Mouse (Mus musculus) kidney, embryonic 16.5 days (tissue): ENCODE data around the gene Mto1. TPM values are rescaled to one million over a fixed set of nuclear protein-coding genes. Genes with fewer than 3 reads are reported as not detected.
"Not testable (repeated sequence)": the region's sequence is repeated elsewhere in the genome, so short reads cannot be mapped to it uniquely, and the experiment has no call there.

Experiments used
- ATAC-seq: fragments of 200-750 bp; cut with Nextera tagmentation; 2 replicates; pipeline ENCODE4 v1.8.0; 2017; ENCODE audit warnings: moderate TSS enrichment; ENCODE audit not compliant: low FRiP score, low TSS enrichment
- H3K27ac ChIP-seq: fragments of 300-500 bp; sonication (generic); 2 replicates; pipeline ENCODE4 v1.5.1; 2014; ENCODE audit warnings: low read length
- H3K27me3 ChIP-seq: fragments of 300-500 bp; sonication (generic); 2 replicates; pipeline ENCODE4 v1.6.1; 2014; ENCODE audit warnings: low read length, control low read depth, mixed read lengths; ENCODE audit not compliant: insufficient read depth
- H3K36me3 ChIP-seq: fragments of 300-500 bp; sonication (generic); 2 replicates; pipeline ENCODE4 v1.6.1; 2014; ENCODE audit warnings: low read length, control low read depth, mixed read lengths; ENCODE audit not compliant: insufficient read depth
- H3K4me1 ChIP-seq: fragments of 300-500 bp; sonication (generic); 2 replicates; pipeline ENCODE4 v1.6.1; 2014; ENCODE audit warnings: low read length, control low read depth, mixed read lengths; ENCODE audit not compliant: insufficient read depth
- H3K4me2 ChIP-seq: fragments of 300-500 bp; sonication (generic); replicated peaks from 2 replicates; pipeline ENCODE4 v1.6.1; 2014; ENCODE audit warnings: low read depth, low read length
- H3K4me3 ChIP-seq: fragments of 300-500 bp; sonication (generic); 2 replicates; pipeline ENCODE4 v1.5.1; 2014; ENCODE audit warnings: mild to moderate bottlenecking, low read length
- H3K9ac ChIP-seq: fragments of 300-500 bp; sonication (generic); replicated peaks from 2 replicates; pipeline ENCODE4 v1.6.1; 2014; ENCODE audit warnings: low read length
- H3K9me3 ChIP-seq: fragments of 300-500 bp; sonication (generic); 2 replicates; pipeline ENCODE4 v1.6.1; 2016; ENCODE audit warnings: low read length, control low read depth
- WGBS: fragments of 180-500 bp; shearing (Covaris S2); extraction: QIAGEN DNeasy Blood & Tissue Kit; methylation state at CpG from one replicate; pipeline ENCODE4 v1.1.7; 2014; 5-methylcytosine and 5-hydroxymethylcytosine counted together
- polyA plus RNA-seq: library from polyadenylated mRNA; unstranded; fragments of >200 nt; fragmentation: Nextera tagmentation; extraction: Ambion mirVana; gene quantifications from 2 replicates; pipeline ENCODE4 v1.2.1, GENCODE M21; 2015

Gene Mto1
- polyA plus RNA-seq, 1 experiment from 2014 or later, result 27.9 TPM

DNA sequence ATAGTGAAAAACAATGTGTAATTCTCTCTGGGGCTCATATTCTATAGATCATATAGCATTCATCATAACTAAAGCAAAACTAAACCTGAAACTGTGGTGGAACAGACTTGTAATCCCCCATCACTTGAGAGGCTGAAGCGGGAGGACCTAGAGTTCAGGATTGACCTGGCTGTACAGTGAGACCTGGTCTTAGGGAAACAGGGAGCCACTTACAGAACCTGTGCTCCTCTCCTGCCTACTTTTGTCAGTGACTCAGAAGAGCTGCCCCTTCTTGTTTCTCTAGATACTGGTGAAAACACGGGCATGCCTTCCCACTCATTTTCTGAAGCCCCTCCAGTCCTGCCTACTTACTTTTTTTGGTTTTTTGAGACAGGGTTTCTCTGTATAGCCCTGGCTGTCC lies 26.3 kb downstream of the Mto1 start:
- Histone ChIP-seq H3K9ac (no peak overlapping the region), H3K27ac (no peak overlapping the region), H3K4me1 (peaks cover 12% of the 10 kb centered on the region; the same call in 1 of the 2 replicates), H3K36me3 (peaks cover 48% of the 10 kb centered on the region), H3K4me3 (no peak overlapping the region), H3K27me3 (no peaks in the 10 kb centered on the region), H3K9me3 (no peaks in the 10 kb centered on the region), H3K4me2 (no peak overlapping the region)
- no peak for ATAC-seq
- 76% methylated on average over 2 of the region's 2 CpGs for WGBS

DNA sequence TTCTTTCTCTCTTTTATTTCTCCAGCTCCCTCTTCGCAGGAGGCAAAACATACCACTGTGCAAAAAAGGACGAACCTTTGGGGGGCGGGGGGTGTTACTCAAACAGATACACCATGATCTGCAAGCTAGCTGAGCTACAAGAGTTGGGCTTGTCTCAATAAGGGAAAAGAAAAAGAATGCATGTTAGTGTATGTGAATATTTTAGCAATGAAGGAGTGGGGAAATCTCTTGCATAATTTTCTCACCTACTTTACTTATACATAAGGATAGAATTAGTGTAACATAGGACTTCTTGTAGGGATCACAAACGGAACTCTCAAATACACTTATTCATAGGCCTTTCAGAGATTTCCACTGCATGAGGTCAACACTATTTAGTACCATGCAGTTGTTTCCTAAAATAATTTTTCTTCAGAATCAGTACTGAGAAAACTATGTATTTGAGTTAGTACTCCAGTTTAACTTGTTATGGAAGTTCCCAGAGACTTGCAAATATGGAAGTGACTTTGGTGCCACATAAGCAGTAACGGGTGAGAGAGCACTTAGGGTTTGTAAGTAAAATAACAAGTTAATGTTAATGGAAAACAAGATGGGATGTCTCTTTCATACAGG lies 26.9 kb downstream of the Mto1 start:
- no peak overlapping the region for H3K9ac ChIP-seq
- no peaks in the 10 kb centered on the region for H3K27me3 ChIP-seq
- no peaks in the 10 kb centered on the region for H3K9me3 ChIP-seq
- H3K4me1 ChIP-seq, result peaks cover 16% of the 10 kb centered on the region; the same call in 1 of the 2 replicates
- H3K4me2 ChIP-seq, result no peak overlapping the region
- ATAC-seq, result no peak
- H3K27ac ChIP-seq, result no peak overlapping the region
- no peak overlapping the region for H3K4me3 ChIP-seq
- WGBS, result 88% methylated on average over 5 of the region's 5 CpGs
- H3K36me3 ChIP-seq, result peaks cover 51% of the 10 kb centered on the region

DNA sequence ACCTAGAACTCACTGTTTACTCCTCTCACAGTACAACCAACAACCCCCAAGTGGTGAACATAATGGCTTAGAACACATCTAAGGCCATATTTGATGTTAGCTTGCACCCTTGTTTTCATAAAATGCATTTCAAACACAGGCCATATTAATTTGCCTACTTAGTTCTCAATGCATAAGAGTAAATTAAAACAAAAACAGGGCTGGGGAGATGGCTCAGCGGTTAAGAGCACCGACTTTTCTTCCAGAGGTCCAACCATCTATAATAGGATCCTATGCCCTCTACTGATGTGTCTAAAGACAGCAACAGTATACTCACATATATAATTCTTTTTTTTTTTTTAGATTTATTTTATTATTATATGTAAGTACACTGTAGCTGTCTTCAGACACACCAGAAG lies 27.4 kb downstream of the Mto1 start:
- H3K9me3 ChIP-seq, result no peaks in the 10 kb centered on the region
- ATAC-seq, result no peak
- H3K27ac ChIP-seq, result no peak overlapping the region
- no peak overlapping the region for H3K4me2 ChIP-seq
- 82% methylated on average over 2 of the region's 2 CpGs for WGBS
- H3K4me3 ChIP-seq, result no peak overlapping the region
- peaks cover 16% of the 10 kb centered on the region; the same call in 1 of the 2 replicates for H3K4me1 ChIP-seq
- H3K27me3 ChIP-seq, result no peaks in the 10 kb centered on the region
- no peak overlapping the region for H3K9ac ChIP-seq
- peaks cover 50% of the 10 kb centered on the region for H3K36me3 ChIP-seq

DNA sequence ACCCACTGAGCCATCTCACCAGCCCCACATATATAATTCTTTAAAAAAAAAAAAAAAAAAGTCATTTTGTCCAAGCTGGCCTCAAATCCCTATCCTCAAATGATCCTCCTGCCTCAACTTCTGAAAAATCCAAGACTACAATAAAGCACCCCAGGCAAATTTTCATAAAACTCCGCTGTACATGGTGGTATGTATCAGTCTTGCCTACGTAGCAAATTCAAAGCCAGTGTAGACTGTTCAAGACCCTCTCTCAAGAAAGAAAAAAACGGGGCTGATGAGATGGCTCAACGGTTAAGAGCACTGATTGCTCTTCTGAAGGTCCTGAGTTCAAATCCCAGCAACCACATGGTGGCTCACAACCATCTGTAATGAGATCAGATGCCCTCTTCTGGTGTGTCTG lies 27.9 kb downstream of the Mto1 start:
- H3K4me2 ChIP-seq, result no peak overlapping the region
- no peaks in the 10 kb centered on the region for H3K27me3 ChIP-seq
- ATAC-seq, result no peak
- peaks cover 16% of the 10 kb centered on the region; the same call in 1 of the 2 replicates for H3K4me1 ChIP-seq
- WGBS, result 82% methylated on average over 4 of the region's 4 CpGs
- H3K9me3 ChIP-seq, result no peaks in the 10 kb centered on the region
- peaks cover 48% of the 10 kb centered on the region for H3K36me3 ChIP-seq
- H3K4me3 ChIP-seq, result no peak overlapping the region
- H3K9ac ChIP-seq, result no peak overlapping the region
- H3K27ac ChIP-seq, result no peak overlapping the region

DNA sequence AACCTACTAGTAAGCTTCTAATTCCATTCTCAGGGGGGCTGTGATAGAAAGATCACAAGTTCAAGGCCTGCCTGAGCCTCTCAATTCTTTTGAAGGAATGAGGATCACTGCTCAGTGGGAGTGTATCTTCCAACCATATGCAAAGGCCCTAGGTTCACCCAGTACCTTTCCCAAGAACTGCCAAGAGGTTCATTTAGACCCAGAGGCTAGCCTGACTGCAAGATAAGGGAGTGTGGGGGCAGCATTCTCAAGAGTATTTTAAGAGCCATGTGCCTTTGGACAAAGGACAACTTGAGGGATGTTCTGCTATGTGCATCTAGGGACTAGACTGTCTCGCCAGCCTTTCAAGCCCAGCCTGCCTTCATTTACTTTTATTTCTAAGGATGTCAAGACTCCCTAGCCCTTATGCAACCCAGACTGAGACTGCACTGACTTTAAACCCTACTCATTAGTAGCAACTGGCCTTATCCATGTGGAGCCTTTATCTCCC lies 28.6 kb downstream of the Mto1 start:
- whole genome bisulfite sequencing, result 30% methylated on average over 1 of the region's 1 CpGs
- Histone ChIP-seq H3K27ac (0 out of 2 replicates have a peak overlapping the region, but pooled peaks have one; percentile 2), H3K9me3 (no peaks in the 10 kb centered on the region), H3K4me3 (no peak overlapping the region), H3K4me2 (no peak overlapping the region), H3K36me3 (peaks cover 47% of the 10 kb centered on the region), H3K27me3 (no peaks in the 10 kb centered on the region), H3K4me1 (peaks cover 16% of the 10 kb centered on the region; the same call in 1 of the 2 replicates), H3K9ac (no peak overlapping the region)
- no peak for ATAC-seq

DNA sequence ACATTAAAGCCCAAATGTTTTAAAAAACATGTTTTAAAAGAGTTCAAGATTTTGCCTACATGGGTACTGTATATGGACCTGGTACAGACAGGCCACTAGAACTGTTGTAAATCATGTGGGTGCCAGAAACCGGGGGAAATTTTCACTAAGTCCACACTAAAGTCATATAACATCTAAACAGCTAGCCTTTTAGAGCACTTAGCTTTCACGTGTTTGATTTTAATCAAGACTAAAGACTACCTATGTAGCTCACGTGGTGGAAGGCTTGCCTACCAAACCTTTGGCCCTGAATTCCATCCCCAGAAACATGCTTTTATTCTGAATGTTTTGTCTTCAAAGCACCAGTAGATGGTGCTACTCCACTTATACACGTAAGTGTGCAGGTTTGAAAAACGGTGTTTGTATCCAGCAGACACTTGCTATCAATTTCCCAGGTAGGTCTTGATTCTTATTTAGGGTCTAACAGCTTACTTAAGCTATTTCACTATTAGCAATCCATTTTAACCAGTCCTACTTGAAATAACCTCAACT lies 29.1 kb downstream of the Mto1 start:
- no peak overlapping the region for H3K4me3 ChIP-seq
- no peaks in the 10 kb centered on the region for H3K9me3 ChIP-seq
- H3K36me3 ChIP-seq, result peaks cover 47% of the 10 kb centered on the region
- H3K9ac ChIP-seq, result no peak overlapping the region
- no peaks in the 10 kb centered on the region for H3K27me3 ChIP-seq
- no peak overlapping the region for H3K4me2 ChIP-seq
- H3K27ac ChIP-seq, result peak overlapping the region; percentile 2; the same call in 1 of the 2 replicates
- 4% methylated on average over 5 of the region's 5 CpGs for WGBS
- no peak for ATAC-seq
- peaks cover 16% of the 10 kb centered on the region; the same call in 1 of the 2 replicates for H3K4me1 ChIP-seq

DNA sequence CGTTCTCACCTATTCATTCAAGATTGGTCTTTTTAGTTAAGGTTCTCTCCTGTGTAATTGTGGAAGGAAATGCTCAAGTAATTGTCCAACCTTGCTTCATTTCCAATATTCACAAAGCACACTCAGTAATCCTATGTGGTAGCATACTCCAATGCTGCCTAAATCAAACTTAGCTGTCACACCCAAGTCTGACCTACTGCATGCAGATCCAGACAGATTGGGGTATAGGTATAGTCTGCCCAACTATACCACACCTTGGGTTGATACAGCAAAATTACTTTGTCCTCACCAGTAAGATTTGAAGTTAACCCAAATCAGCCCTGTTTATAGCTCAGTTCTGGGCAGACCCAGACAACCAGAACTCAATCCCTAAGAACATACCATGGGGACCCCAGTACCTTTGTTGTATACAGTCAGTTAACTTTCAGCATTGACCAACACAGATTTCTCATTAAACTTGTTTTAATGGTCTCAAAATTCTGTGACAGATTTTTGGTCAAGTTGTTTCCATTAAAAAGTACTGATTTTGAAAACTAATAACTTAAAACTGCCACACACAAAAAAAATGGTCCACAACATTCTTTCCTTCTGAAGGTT lies 30.1 kb downstream of the Mto1 start:
- not testable (repeated sequence) for ATAC-seq, H3K27me3 ChIP-seq, H3K9me3 ChIP-seq
- Histone ChIP-seq H3K4me3 (peak overlapping the region; percentile 6; the same call in 1 of the 2 replicates), H3K4me1 (peaks cover 22% of the 10 kb centered on the region), H3K9ac (0 out of 2 replicates have a peak overlapping the region, but pooled peaks have one; percentile 31), H3K4me2 (peak overlapping the region; percentile 21; the same call in 1 of the 2 replicates), H3K36me3 (peaks cover 47% of the 10 kb centered on the region), H3K27ac (0 out of 2 replicates have a peak overlapping the region, but pooled peaks have one; percentile 20)
- WGBS, result 66% methylated on average over 1 of the region's 1 CpGs

DNA sequence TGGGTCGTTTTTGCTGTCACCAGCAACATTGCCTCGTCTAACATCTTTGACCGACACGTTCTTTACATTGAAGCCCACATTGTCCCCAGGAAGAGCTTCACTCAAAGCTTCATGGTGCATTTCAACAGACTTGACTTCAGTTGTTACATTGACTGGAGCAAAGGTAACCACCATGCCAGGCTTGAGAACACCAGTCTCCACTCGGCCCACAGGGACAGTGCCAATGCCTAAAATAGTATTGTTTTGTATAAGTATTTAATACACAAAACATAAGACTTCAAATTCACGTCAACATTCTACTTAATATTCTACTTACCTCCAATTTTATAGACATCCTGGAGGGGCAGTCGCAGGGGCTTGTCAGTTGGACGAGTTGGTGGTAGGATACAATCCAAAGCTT lies 31.3 kb downstream of the Mto1 start:
- WGBS, result 30% methylated on average over 8 of the region's 8 CpGs
- not testable (repeated sequence) for H3K27me3 ChIP-seq, H3K9me3 ChIP-seq, H3K27ac ChIP-seq, ATAC-seq
- H3K9ac ChIP-seq, result peak overlapping the region; percentile 99
- H3K36me3 ChIP-seq, result peaks cover 39% of the 10 kb centered on the region
- peaks cover 22% of the 10 kb centered on the region for H3K4me1 ChIP-seq
- H3K4me2 ChIP-seq, result peak overlapping the region; percentile 64
- peak overlapping the region; percentile 100 for H3K4me3 ChIP-seq

DNA sequence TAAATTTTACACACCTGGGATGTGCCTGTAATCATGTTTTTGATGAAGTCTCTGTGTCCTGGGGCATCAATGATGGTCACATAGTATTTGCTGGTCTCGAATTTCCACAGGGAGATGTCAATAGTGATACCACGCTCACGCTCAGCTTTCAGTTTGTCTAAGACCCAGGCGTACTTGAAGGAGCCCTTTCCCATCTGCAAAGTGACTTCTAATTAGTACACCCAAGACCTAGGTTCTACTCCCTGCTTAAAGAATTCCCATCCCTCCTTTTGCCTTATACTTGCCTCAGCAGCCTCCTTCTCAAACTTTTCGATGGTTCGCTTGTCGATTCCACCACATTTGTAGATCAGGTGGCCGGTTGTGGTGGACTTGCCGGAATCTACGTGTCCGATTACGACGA lies 32.2 kb downstream of the Mto1 start:
- ATAC-seq, H3K9me3 ChIP-seq, H3K27me3 ChIP-seq: not testable (repeated sequence)
- H3K27ac ChIP-seq, result peak overlapping the region; percentile 100
- 0% methylated on average over 13 of the region's 13 CpGs for WGBS
- peak overlapping the region; percentile 99 for H3K9ac ChIP-seq
- H3K4me2 ChIP-seq, result peak overlapping the region; percentile 64
- H3K4me3 ChIP-seq, result peak overlapping the region; percentile 100
- H3K36me3 ChIP-seq, result peaks cover 38% of the 10 kb centered on the region
- peaks cover 22% of the 10 kb centered on the region for H3K4me1 ChIP-seq
